Mouse (Mus musculus) hindbrain, embryonic 13.5 days (tissue): ENCODE results near the gene AI597479. TPM values are rescaled to one million over a fixed set of nuclear protein-coding genes. Genes with fewer than 3 reads are reported as not detected.

Experiments
- ATAC-seq: fragments of 200-750 bp; cut with Nextera tagmentation; 2 replicates; pipeline ENCODE4 v1.8.0; 2017; ENCODE audit warnings: moderate TSS enrichment; ENCODE audit not compliant: low FRiP score
- H3K27ac ChIP-seq: fragments of 300-500 bp; sonication (generic); 2 replicates; pipeline ENCODE4 v1.5.1; 2015; ENCODE audit warnings: inconsistent platforms, mild to moderate bottlenecking, moderate library complexity
- H3K27me3 ChIP-seq: fragments of 300-500 bp; sonication (generic); 2 replicates; pipeline ENCODE4 v1.6.1; 2015; ENCODE audit warnings: mild to moderate bottlenecking, inconsistent platforms
- H3K36me3 ChIP-seq: fragments of 300-500 bp; sonication (generic); 2 replicates; pipeline ENCODE4 v1.6.1; 2015; ENCODE audit warnings: mild to moderate bottlenecking, inconsistent platforms
- H3K4me1 ChIP-seq: fragments of 300-500 bp; sonication (generic); replicated peaks from 2 replicates; pipeline ENCODE4 v1.6.1; 2015; ENCODE audit warnings: inconsistent platforms
- H3K4me2 ChIP-seq: fragments of 300-500 bp; sonication (generic); 2 replicates; pipeline ENCODE4 v1.6.1; 2015; ENCODE audit warnings: inconsistent platforms, mild to moderate bottlenecking, moderate library complexity
- H3K4me3 ChIP-seq: fragments of 300-500 bp; sonication (generic); 2 replicates; pipeline ENCODE4 v1.5.1; 2015; ENCODE audit warnings: mild to moderate bottlenecking, inconsistent platforms
- H3K9ac ChIP-seq: fragments of 300-500 bp; sonication (generic); 2 replicates; pipeline ENCODE4 v1.6.1; 2015; ENCODE audit warnings: mild to moderate bottlenecking, inconsistent platforms
- H3K9me3 ChIP-seq: fragments of 300-500 bp; sonication (generic); 2 replicates; pipeline ENCODE4 v1.6.1; 2016; ENCODE audit warnings: inconsistent platforms
- WGBS: fragments of 180-500 bp; shearing (Covaris S2); methylation state at CpG from one replicate; pipeline ENCODE4 v1.1.7; 2015; 5-methylcytosine and 5-hydroxymethylcytosine counted together
- polyA plus RNA-seq: library from polyadenylated mRNA; unstranded; fragments of >200 nt; fragmentation: Nextera tagmentation; extraction: Ambion mirVana; gene quantifications from 2 replicates; pipeline ENCODE4 v1.2.1, GENCODE M21; 2015

The AI597479 gene
- polyA plus RNA-seq: 48.0 and 48.3 TPM in 2 replicates

GRCm38 (mm10) chr1:43098031-43098984 lies at the start of gene AI597479, which contains the start of gene Tgfbrap1:
AI597479 (plus strand) TSS chr1:43098710.
Tgfbrap1 (minus strand) TSS chr1:43098637.
- no peaks in the 10 kb centered on the region for H3K27me3 ChIP-seq
- under 1% methylated on average over 57 of the region's 57 CpGs for WGBS
- H3K9me3 ChIP-seq: no peaks in the 10 kb centered on the region
- H3K36me3 ChIP-seq: peaks cover 18% of the 10 kb centered on the region
- peak within 1 kb of the TSS; percentile 96 for H3K9ac ChIP-seq
- peaks cover 34% of the 10 kb centered on the region for H3K4me1 ChIP-seq
- peak within 1 kb of the TSS; percentile 99 for H3K27ac ChIP-seq
- H3K4me2 ChIP-seq: peak within 1 kb of the TSS; percentile 90
- peak within 1 kb of the TSS; percentile 93 for H3K4me3 ChIP-seq
- ATAC-seq: peak; percentile 97

- no peaks in the 10 kb centered on the region for H3K9me3 ChIP-seq
- no peak overlapping the region for H3K4me2 ChIP-seq
- H3K27me3 ChIP-seq: no peaks in the 10 kb centered on the region
- H3K4me3 ChIP-seq: no peak overlapping the region
- 91% methylated on average over 5 of the region's 5 CpGs for WGBS
- H3K36me3 ChIP-seq: peaks cover 81% of the 10 kb centered on the region
- H3K4me1 ChIP-seq: peaks cover 7% of the 10 kb centered on the region
- H3K27ac ChIP-seq: no peak overlapping the region
- ATAC-seq: no peak
- H3K9ac ChIP-seq: no peak overlapping the region
These were observed 46.6 kb upstream of the AI597479 start for GRCm38 (mm10) chr1:43051903-43052302.

GRCm38 (mm10) chr1:43065615-43066310 lies 32.7 kb upstream of the AI597479 start:
- peak; percentile 92 for ATAC-seq
- H3K36me3 ChIP-seq: peaks cover 72% of the 10 kb centered on the region
- no peak overlapping the region for H3K27ac ChIP-seq
- WGBS: 49% methylated on average over 9 of the region's 9 CpGs
- H3K27me3 ChIP-seq: no peaks in the 10 kb centered on the region
- 0 out of 2 replicates have a peak overlapping the region, but pooled peaks have one; percentile 24 for H3K9ac ChIP-seq
- no peaks in the 10 kb centered on the region for H3K9me3 ChIP-seq
- no peaks in the 10 kb centered on the region for H3K4me1 ChIP-seq
- no peak overlapping the region for H3K4me2 ChIP-seq
- H3K4me3 ChIP-seq: no peak overlapping the region

GRCm38 (mm10) chr1:43066573-43066972 lies 31.9 kb upstream of the AI597479 start:
- Histone ChIP-seq H3K9me3 (no peaks in the 10 kb centered on the region), H3K36me3 (peaks cover 72% of the 10 kb centered on the region), H3K4me3 (no peak overlapping the region), H3K9ac (no peak overlapping the region), H3K4me2 (no peak overlapping the region), H3K27ac (no peak overlapping the region), H3K4me1 (no peaks in the 10 kb centered on the region), H3K27me3 (no peaks in the 10 kb centered on the region)
- ATAC-seq: no peak
- 90% methylated on average over 8 of the region's 8 CpGs for WGBS

- H3K9me3 ChIP-seq: no peaks in the 10 kb centered on the region
- H3K4me2 ChIP-seq: no peak overlapping the region
- no peaks in the 10 kb centered on the region for H3K4me1 ChIP-seq
- H3K9ac ChIP-seq: no peak overlapping the region
- no peak overlapping the region for H3K27ac ChIP-seq
- no peak for ATAC-seq
- H3K36me3 ChIP-seq: peaks cover 69% of the 10 kb centered on the region
- WGBS: 90% methylated on average over 7 of the region's 7 CpGs
- no peaks in the 10 kb centered on the region for H3K27me3 ChIP-seq
- no peak overlapping the region for H3K4me3 ChIP-seq
These were observed 31.0 kb upstream of the AI597479 start for GRCm38 (mm10) chr1:43067551-43067950.

- Histone ChIP-seq H3K36me3 (peaks cover 75% of the 10 kb centered on the region), H3K4me1 (no peaks in the 10 kb centered on the region), H3K9me3 (no peaks in the 10 kb centered on the region), H3K27me3 (no peaks in the 10 kb centered on the region), H3K27ac (no peak overlapping the region), H3K4me2 (no peak overlapping the region), H3K4me3 (no peak overlapping the region), H3K9ac (no peak overlapping the region)
- 92% methylated on average over 5 of the region's 5 CpGs for WGBS
- no peak for ATAC-seq
These were observed 27.8 kb upstream of the AI597479 start for GRCm38 (mm10) chr1:43070726-43071125.

- 92% methylated on average over 8 of the region's 8 CpGs for WGBS
- Histone ChIP-seq H3K4me1 (no peaks in the 10 kb centered on the region), H3K9me3 (no peaks in the 10 kb centered on the region), H3K27me3 (no peaks in the 10 kb centered on the region), H3K36me3 (peaks cover 76% of the 10 kb centered on the region), H3K4me2 (no peak overlapping the region), H3K4me3 (no peak overlapping the region), H3K9ac (no peak overlapping the region), H3K27ac (no peak overlapping the region)
- no peak for ATAC-seq
These were observed 26.5 kb upstream of the AI597479 start for GRCm38 (mm10) chr1:43072028-43072427.

GRCm38 (mm10) chr1:43072561-43072960 lies 25.9 kb upstream of the AI597479 start:
- Histone ChIP-seq H3K4me2 (no peak overlapping the region), H3K9ac (no peak overlapping the region), H3K27ac (no peak overlapping the region), H3K36me3 (peaks cover 70% of the 10 kb centered on the region), H3K4me3 (no peak overlapping the region), H3K9me3 (no peaks in the 10 kb centered on the region), H3K27me3 (no peaks in the 10 kb centered on the region), H3K4me1 (no peaks in the 10 kb centered on the region)
- WGBS: 88% methylated on average over 1 of the region's 1 CpGs
- no peak for ATAC-seq

- H3K9ac ChIP-seq: no peak overlapping the region
- no peak for ATAC-seq
- WGBS: 98% methylated on average over 2 of the region's 2 CpGs
- H3K27me3 ChIP-seq: no peaks in the 10 kb centered on the region
- H3K36me3 ChIP-seq: peaks cover 59% of the 10 kb centered on the region
- H3K9me3 ChIP-seq: no peaks in the 10 kb centered on the region
- no peak overlapping the region for H3K4me2 ChIP-seq
- no peak overlapping the region for H3K4me3 ChIP-seq
- H3K27ac ChIP-seq: no peak overlapping the region
- no peaks in the 10 kb centered on the region for H3K4me1 ChIP-seq
These were observed 23.7 kb upstream of the AI597479 start for GRCm38 (mm10) chr1:43074791-43075190.

- no peaks in the 10 kb centered on the region for H3K4me1 ChIP-seq
- no peak overlapping the region for H3K27ac ChIP-seq
- no peak overlapping the region for H3K9ac ChIP-seq
- ATAC-seq: no peak
- H3K4me3 ChIP-seq: no peak overlapping the region
- H3K4me2 ChIP-seq: no peak overlapping the region
- peaks cover 33% of the 10 kb centered on the region for H3K36me3 ChIP-seq
- WGBS: 84% methylated on average over 2 of the region's 2 CpGs
- H3K9me3 ChIP-seq: no peaks in the 10 kb centered on the region
- H3K27me3 ChIP-seq: no peaks in the 10 kb centered on the region
These were observed 20.4 kb upstream of the AI597479 start for GRCm38 (mm10) chr1:43078124-43078523.

- no peaks in the 10 kb centered on the region for H3K4me1 ChIP-seq
- no peak overlapping the region for H3K27ac ChIP-seq
- H3K9ac ChIP-seq: no peak overlapping the region
- H3K9me3 ChIP-seq: no peaks in the 10 kb centered on the region
- no peak for ATAC-seq
- WGBS: 90% methylated on average over 5 of the region's 5 CpGs
- peaks cover 5% of the 10 kb centered on the region; the same call in 1 of the 2 replicates for H3K36me3 ChIP-seq
- no peak overlapping the region for H3K4me3 ChIP-seq
- H3K27me3 ChIP-seq: no peaks in the 10 kb centered on the region
- H3K4me2 ChIP-seq: no peak overlapping the region
These were observed 15.6 kb upstream of the AI597479 start for GRCm38 (mm10) chr1:43082946-43083345.

- Histone ChIP-seq H3K4me3 (no peak overlapping the region), H3K9ac (no peak overlapping the region), H3K9me3 (no peaks in the 10 kb centered on the region), H3K4me2 (no peak overlapping the region), H3K27ac (no peak overlapping the region), H3K4me1 (peaks cover 30% of the 10 kb centered on the region), H3K36me3 (no peaks in the 10 kb centered on the region), H3K27me3 (no peaks in the 10 kb centered on the region)
- 75% methylated on average over 1 of the region's 1 CpGs for WGBS
- ATAC-seq: no peak
These were observed 8.1 kb upstream of the AI597479 start for GRCm38 (mm10) chr1:43090418-43090817.
